Mouse (Mus musculus): ENCODE measurements around the gene Cobll1. TPM values are rescaled to one million over a fixed set of nuclear protein-coding genes. Genes with fewer than 3 reads are reported as not detected.
A peak's percentile ranks its signal among the peaks of the same experiment; 100 is the strongest.

The Cobll1 gene
- total RNA-seq, 2 experiments from 2014 or later: 2.2 to 3.9 TPM

- no peak for ATAC-seq (replicated peaks; ENCODE audit: poor library complexity)
These were observed 81.1 kb downstream of the Cobll1 start for GRCm38 (mm10) chr2:65157981-65158651.

- ATAC-seq (replicated peaks; ENCODE audit: poor library complexity): no peak
These were observed 81.9 kb downstream of the Cobll1 start for GRCm38 (mm10) chr2:65157325-65157724.

GRCm38 (mm10) chr2:65148928-65149327 is 90.3 kb downstream of the Cobll1 start:
- ATAC-seq (replicated peaks; ENCODE audit: poor library complexity): no peak

GRCm38 (mm10) chr2:65147431-65147830 is 91.8 kb downstream of the Cobll1 start:
- ATAC-seq (replicated peaks; ENCODE audit: poor library complexity): no peak

- ATAC-seq (replicated peaks; ENCODE audit: poor library complexity): peak; percentile 97
These were observed 93.6 kb downstream of the Cobll1 start for GRCm38 (mm10) chr2:65145421-65146117.

- ATAC-seq (replicated peaks; ENCODE audit: poor library complexity): no peak
These were observed 98.0 kb downstream of the Cobll1 start for GRCm38 (mm10) chr2:65141093-65141661.

GRCm38 (mm10) chr2:65140330-65140922 is 98.8 kb downstream of the Cobll1 start:
- no peak for ATAC-seq (replicated peaks; ENCODE audit: poor library complexity)

- ATAC-seq (replicated peaks; ENCODE audit: poor library complexity): no peak
These were observed 99.4 kb downstream of the Cobll1 start for GRCm38 (mm10) chr2:65139606-65140329.

- peak; percentile 80 for ATAC-seq (replicated peaks; ENCODE audit: poor library complexity)
These were observed 100.2 kb downstream of the Cobll1 start for GRCm38 (mm10) chr2:65138992-65139391.

- no peak for ATAC-seq (replicated peaks; ENCODE audit: poor library complexity)
These were observed 112.9 kb downstream of the Cobll1 start for GRCm38 (mm10) chr2:65126141-65126783.

GRCm38 (mm10) chr2:65123702-65124101 is 115.5 kb downstream of the Cobll1 start:
- ATAC-seq (replicated peaks; ENCODE audit: poor library complexity): no peak

- ATAC-seq (replicated peaks; ENCODE audit: poor library complexity): peak; percentile 66
These were observed 117.8 kb downstream of the Cobll1 start for GRCm38 (mm10) chr2:65121435-65121834.

GRCm38 (mm10) chr2:65121012-65121411 is 118.2 kb downstream of the Cobll1 start:
- 0 out of 2 replicates have a peak, but pooled peaks have one; percentile 9 for ATAC-seq (replicated peaks; ENCODE audit: poor library complexity)

GRCm38 (mm10) chr2:65120112-65120511 is 119.1 kb downstream of the Cobll1 start:
- peak; percentile 81 for ATAC-seq (replicated peaks; ENCODE audit: poor library complexity)

- ATAC-seq (replicated peaks; ENCODE audit: poor library complexity): peak; percentile 19; the same call in 1 of the 2 replicates
These were observed 119.5 kb downstream of the Cobll1 start for GRCm38 (mm10) chr2:65119667-65120066.

- no peak for ATAC-seq (replicated peaks; ENCODE audit: poor library complexity)
These were observed 120.1 kb downstream of the Cobll1 start for GRCm38 (mm10) chr2:65119076-65119475.

GRCm38 (mm10) chr2:65117859-65118258 is 121.3 kb downstream of the Cobll1 start:
- no peak for ATAC-seq (replicated peaks; ENCODE audit: poor library complexity)

- no peak for ATAC-seq (replicated peaks; ENCODE audit: poor library complexity)
These were observed 122.6 kb downstream of the Cobll1 start for GRCm38 (mm10) chr2:65116428-65117125.

GRCm38 (mm10) chr2:65113191-65113590 is 126.0 kb downstream of the Cobll1 start:
- ATAC-seq (replicated peaks; ENCODE audit: poor library complexity): no peak; the same call in 1 of the 2 replicates

GRCm38 (mm10) chr2:65104569-65104968 is 134.6 kb downstream of the Cobll1 start:
- ATAC-seq (replicated peaks; ENCODE audit: poor library complexity): no peak
